Mouse (Mus musculus) thymus, postnatal 14 days (tissue): ENCODE measurements around the gene Asb18.

Experiments
- DNase-seq: peaks from one replicate; pipeline ENCODE4 v3.0.0; 2021

Gene Asb18

DNA sequence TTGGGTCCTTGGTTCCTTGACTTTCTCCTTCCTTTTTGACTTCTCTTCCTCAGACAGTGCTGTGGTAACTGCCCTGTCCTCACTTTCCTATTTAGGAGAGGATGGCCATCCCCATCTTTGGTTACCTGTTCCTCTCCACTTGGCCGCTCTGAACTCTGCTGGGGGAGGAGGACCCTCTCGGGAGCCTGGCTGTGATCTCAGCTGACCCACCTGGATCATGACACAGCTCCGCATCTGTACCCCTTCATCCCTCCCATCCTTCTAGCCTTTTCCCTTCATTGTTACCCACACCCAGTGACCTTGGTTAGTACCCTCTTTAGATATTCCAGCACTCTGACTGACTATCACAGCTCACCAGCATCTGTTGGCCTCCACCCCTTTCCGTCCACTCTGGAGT lies 44.8 kb downstream of the Asb18 start:
- no peak for DNase-seq

- DNase-seq: no peak
These were observed 45.3 kb downstream of the Asb18 start for GRCm38 (mm10) chr1:89969072-89969713.

- DNase-seq: no peak
These were observed 46.2 kb downstream of the Asb18 start for GRCm38 (mm10) chr1:89968111-89968851.

- no peak for DNase-seq
These were observed 46.9 kb downstream of the Asb18 start for GRCm38 (mm10) chr1:89967585-89967984.

DNA sequence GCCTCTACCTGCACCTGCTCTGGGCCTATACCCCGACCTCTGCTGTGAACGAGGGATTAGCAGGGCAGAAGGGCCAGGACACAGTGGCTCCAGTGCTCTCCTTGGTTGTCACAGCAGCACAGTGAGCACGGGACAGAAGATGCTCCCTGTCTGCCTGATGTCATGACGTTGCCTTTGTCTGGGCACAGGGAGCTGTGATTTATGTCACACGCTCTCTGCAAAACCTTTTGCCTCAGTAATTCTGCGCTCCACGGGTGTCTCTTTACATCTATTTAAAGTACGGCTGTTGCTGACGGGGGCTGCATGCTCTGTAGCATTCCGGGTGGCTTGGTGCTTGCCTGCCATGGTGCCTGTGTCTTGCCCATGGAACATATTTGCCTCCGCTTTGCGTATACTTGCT lies 50.0 kb downstream of the Asb18 start:
- DNase-seq: no peak

- no peak for DNase-seq
These were observed 51.2 kb downstream of the Asb18 start for GRCm38 (mm10) chr1:89963296-89963695.

DNA sequence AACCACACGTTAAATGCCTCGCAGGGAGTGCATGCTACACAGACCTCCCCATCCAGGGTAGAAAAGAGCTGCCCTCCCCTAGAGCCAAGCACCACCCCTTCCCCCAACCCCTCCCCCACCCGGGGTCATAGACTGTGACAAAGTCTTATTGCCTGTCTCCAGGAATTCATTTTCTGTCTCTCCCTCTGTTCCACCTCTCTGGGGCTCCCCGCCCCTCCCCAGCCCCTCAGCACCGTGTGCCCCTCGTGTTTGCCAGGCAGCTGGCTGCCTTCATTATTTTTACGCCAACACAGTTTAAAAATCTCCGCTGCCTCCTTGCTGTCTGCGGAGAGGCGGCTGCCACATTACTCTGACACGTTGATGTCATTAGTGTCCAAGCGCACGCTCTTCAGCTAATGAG lies 52.4 kb downstream of the Asb18 start:
- no peak for DNase-seq

DNA sequence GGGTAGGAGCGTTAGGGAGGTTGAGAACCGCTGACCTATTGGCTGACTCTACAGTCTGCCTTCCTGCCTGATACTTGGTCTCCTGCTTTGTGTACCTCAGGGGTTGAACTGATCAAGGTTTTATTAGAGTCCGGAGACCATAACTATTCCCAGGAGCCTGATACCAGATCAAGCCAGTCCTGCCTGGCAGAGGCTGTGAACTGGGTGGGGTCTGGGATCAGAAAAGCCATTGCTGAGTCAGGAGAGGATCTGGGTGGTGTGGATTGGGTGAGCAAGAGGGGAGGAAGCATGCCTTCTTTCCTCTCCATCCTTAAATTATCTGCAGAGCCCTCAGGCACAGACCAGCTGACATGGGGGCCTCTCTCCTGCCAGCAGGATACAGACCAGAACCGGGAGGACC lies 55.1 kb downstream of the Asb18 start:
- no peak for DNase-seq

- DNase-seq: peak; percentile 61
These were observed 71.3 kb downstream of the Asb18 start for GRCm38 (mm10) chr1:89943202-89943601.

- no peak for DNase-seq
These were observed 72.0 kb downstream of the Asb18 start for GRCm38 (mm10) chr1:89942395-89942976.

GRCm38 (mm10) chr1:89941701-89942381 lies 72.6 kb downstream of the Asb18 start:
- DNase-seq: no peak

DNA sequence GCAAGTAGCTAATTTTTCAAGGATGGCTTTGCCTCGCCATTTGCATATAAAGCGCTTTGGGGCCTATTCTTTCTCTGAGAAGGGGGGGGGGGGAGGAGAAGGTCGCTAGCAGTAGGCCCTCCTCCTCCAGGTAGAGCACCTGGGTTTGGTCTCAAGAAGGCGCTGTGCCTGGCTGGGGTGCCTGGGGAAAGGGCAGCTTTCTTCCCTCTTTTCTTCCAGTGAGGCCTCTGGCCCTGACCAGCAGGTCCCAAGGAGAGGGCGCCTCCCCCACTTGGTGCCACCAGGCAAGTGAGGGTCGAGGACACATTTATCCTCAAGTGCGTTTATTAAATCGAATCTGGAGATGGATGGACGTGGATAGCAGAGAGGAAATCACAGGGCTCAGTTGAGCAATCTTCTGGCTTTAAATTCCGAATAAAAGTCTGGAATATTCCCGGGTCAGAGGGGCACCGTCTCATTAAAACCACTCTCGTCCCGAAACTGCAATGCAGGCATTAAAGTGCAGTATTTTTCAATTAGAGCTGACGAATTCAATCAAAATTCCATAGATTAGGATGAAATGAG lies 73.4 kb downstream of the Asb18 start:
- DNase-seq: no peak

- DNase-seq: peak; percentile 65
These were observed 74.3 kb downstream of the Asb18 start for GRCm38 (mm10) chr1:89939981-89940726.

DNA sequence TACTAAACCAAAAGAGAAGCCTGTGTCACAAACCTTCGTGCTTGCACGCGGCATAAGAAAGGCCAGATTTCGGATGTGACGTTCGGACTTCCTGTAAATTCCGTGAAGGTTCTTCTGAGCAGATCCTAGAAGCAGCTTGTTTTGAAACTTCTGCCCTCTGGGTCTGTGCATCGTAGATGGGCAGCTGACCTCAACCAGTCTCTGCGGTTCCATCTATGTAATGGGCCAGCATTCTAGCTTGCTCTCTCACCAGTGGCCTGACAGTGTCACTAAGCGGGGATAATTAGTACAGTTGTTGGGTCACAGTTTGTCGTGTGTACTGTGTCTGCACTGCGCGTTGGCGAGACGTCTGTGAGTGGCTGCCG lies 74.9 kb downstream of the Asb18 start:
- DNase-seq: no peak

DNA sequence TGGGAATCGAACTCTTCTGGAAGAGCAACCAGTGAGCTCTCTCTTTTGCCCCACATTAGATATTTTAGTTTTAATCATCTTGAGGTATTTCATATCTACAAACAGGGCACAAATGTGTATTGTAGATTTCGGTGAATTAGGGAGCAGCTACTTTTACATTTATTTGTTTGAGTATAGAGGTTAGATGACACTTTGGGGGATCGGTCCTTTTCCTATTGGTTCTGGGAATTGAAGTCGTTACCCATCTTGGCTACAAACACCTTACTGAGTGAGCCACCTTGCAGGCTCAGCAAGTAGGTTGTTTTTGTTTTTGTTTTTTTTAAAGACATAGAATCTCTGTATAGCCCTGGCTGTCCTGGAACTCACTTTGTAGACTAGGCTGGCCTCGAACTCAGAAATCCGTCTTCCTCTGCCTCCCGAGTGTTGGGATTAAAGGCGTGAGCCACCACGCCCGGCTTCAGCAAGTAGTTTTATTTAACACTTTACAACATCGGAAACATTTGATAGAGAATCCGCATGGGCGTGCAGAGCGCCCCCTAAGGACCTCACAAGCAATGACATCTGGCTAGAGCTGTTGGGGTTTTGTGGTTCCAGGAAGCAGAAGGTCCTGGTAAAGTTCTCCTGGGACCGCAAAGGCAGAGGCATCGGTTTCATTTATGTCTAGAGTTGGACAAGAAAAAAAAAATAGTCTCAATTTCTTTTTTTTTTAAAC lies 75.4 kb downstream of the Asb18 start:
- DNase-seq: no peak

DNA sequence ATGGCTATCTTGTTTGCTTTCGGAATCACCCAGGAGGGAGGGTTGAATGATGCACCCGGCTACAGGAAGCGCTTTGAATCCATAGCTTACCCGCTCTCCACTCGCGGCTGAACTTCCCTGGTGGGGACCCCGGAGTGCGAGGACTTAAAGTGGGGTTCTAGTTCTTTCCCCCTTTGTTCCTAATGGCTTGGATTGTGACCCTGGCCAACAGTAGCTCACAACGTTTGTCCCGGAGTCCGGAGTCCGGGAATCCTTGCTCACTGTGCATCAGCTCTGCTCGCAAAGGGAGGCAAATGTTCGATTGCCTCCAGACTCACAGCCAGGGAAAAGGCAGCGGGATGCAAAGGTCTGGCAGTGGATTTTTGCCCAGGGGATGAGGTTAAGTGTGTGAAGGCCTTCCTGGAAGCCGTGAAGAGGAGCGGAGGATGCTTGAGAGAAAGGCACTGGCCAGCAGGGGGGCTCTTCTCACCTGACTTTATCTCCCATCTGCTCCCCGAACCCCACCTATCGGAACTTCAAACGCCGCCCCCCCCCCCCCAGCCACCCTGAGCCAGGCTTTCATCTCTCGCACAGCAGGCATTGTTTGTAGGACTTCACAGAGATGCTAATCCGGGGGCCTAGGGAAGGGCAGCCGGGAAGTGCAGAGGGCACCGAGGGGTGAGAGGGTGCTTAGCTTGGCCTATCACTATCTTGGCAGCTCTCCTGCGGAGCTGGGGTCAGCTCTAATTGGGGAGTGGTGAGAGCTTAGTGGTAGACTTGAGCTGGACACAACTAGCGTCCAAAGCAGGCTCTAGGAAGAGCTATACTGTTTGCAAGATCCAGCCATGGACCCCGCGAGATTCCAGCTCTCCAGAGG lies 78.7 kb downstream of the Asb18 start:
- DNase-seq: no peak

DNA sequence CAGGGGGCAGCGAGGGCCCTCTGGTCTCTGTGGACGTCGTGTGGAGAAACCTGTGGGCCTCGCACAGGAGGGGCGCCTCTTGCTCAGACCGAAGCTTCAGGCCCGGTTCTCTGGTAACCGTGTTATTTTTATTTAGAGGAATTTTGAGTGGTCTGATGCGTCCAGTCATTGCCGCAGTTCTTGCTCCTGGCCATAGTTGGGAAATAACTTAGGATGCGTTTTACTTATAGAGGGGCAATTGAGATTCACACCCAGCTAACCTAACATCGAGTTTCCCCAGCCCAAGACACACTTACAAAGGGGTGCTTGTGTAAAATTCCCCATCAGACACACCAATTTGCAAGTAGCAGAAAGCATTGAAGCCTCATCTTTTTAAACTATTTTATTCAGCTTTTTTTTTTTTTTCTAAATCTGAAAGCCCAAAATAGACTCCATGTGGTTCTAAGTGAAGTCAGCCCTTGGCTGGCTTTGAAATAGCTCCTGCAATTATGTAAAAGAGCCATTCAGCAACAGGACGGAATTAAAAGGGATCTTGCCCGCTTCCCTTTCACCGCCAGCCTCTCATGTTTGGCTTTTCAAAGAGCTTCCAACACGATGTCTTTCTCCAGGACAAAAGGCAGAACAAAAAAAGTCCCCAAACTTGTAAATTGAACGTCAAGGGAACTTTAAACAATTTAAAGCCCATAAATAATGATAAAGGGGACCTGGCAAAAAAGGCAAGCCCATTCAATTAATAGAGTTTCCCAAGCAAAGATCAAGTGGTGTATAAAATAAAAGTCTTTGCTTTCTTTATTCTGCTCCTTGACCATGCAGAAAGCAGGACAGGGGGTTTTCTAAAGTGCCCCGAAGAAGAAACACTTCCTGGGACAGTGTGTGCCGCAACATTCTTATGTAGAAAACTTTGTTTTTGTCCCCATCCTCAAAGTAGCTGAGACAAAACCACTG lies 79.9 kb downstream of the Asb18 start:
- no peak for DNase-seq

DNA sequence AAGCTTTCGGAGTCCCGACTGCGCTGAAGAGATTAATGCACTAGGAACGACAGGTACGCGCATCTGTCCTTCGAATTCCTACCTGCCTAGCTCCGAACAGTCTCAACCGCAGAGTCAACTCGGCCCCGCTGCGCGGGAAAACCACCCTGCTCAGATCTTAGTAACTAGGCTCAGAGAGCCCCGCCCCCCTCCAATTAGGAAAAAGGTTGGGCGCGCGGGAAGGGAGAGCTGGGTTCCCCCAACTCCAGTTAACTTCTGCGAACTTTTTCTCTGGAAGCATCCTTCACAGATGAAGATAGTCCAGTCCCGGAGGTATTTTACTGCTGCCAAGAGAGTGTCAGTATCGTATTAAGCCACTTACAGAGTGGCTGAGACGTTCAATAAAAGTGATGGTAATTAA lies 80.7 kb downstream of the Asb18 start:
- DNase-seq: no peak

DNA sequence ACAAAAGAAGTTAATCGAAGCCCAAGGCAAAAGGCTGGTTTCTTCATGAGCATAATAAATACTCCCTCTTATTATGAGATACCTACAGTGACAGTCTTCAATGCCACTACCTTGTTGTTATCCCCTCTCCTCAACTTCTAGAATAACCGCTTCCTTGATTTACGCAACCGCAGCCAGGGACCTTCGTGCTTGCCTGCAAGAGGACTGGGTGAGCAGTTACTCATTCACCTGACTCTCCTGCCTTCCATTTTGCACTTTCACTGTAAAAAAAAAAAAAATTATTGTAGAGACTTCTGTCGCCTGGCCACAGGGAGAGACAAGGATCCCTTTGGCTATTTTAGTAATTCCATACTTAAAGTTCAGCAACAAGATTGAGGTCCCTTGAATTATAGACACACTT lies 81.4 kb downstream of the Asb18 start:
- DNase-seq: no peak

- DNase-seq: no peak
These were observed 81.8 kb downstream of the Asb18 start for GRCm38 (mm10) chr1:89932616-89933015.
